Mouse (Mus musculus): ENCODE data around the gene Pank2.
"Not testable (repeated sequence)": the region's sequence is repeated elsewhere in the genome, so short reads cannot be mapped to it uniquely, and the experiment has no call there.

Gene Pank2

DNA sequence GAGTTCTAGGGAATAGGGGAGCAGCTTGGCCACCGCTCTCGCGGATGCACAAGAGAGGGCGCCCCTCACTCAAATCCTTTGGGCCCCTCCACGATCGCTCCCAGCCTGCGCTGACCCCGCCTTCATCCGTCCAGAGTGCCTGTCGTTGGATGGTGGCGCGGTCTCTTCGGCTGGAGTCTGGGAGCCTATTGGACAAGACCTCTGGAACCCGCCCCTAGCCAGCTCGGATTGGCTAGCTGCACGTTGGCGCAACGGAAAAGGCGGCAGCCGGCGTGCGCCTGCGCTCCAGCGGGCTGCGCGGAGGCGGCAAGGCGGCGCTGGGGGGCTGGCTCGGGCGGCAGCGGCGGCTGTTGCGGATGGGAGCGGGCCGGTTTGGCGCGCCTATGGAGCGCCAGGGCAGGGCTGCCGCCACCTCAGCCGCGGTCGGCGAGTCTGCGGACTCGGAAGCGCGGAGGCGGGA lies at the start of gene Pank2:
Gene Pank2, plus strand, starts transcription at position 283 of the 460 bp plus-strand sequence.
- peak; percentile 97 to 98 for DNase-seq (ENCODE audit: low spot score in 2 of 2)

- DNase-seq (ENCODE audit: low spot score in 2 of 2), result no peak
Measured at GRCm38 (mm10) chr2:131213773-131214172, 48.5 kb upstream of the Pank2 start.

DNA sequence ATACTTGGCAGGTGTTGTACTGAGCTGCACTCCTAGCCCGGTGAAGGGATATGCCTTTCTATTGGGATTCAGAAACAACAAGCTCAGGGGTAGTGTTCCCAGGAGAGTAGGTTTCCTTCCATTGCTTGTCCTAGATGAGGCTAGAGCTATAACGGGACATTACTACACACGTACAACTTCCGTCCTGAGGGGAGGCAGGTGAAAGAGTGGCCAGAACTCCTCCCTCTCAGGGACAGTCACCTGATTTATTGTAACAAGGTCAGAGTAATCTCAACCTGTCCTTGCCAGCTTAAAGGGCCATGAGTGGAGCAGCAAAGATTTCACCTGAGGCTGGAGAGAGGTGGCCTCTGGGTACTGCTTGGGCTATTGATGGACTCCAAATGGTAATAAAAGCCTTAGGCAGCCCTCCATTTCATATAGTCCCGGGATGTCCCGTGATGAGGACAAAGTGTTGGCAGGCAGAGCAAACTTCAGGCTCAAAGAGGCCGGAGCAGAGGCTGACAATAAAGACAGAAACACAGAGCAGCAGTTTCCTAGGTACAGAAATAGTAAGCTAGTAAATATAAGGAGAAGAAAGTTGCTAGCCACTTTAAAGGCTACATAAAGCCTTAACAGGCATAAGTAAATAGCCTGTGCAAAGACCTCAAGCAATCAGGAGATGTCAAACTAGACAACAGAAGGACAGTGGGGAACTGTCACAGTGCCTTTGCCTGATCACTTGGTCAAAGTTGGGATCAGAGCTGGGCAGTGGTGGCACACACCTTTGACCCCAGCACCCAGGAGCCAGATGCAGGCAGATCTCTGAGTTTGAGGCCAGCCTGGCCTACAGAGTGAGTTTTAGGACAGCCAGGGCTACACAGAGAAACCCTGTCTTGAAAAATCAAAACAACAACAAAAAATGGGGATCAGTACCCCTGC lies 46.1 kb upstream of the Pank2 start:
- no peak for DNase-seq (ENCODE audit: low spot score in 2 of 2)

GRCm38 (mm10) chr2:131220030-131220429 lies 42.3 kb upstream of the Pank2 start:
- no peak for DNase-seq (ENCODE audit: low spot score in 2 of 2)

GRCm38 (mm10) chr2:131221853-131222515 lies 40.3 kb upstream of the Pank2 start:
- DNase-seq (ENCODE audit: low spot score in 2 of 2), result no peak

DNA sequence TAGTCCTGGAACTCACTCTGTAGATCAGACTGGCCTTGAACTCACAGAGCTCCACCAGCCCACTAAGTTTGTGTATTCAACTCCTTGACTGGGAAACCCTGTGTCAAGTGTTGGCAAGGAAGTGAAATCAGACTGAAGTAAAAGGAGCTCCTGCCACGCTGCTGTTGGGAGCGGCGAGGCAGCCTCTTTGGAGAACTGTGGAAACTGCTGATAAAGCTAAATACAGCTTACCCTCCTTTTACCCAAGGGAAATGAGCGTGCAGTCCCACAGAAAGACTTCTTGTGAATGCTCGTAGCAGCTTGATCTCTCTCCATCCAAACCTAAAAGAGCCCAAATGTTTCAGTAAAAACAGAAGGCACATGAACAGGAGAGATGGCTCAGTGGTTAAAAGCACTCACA lies 39.7 kb upstream of the Pank2 start:
- no peak for DNase-seq (ENCODE audit: low spot score in 2 of 2)

- DNase-seq (ENCODE audit: low spot score in 2 of 2), result no peak
Measured at GRCm38 (mm10) chr2:131223569-131223968, 38.7 kb upstream of the Pank2 start.

- DNase-seq (ENCODE audit: low spot score in 2 of 2), result no peak
Measured at GRCm38 (mm10) chr2:131225178-131225577, 37.1 kb upstream of the Pank2 start.

GRCm38 (mm10) chr2:131226669-131227068 lies 35.6 kb upstream of the Pank2 start:
- not testable (repeated sequence) for DNase-seq (ENCODE audit: low spot score in 2 of 2)

GRCm38 (mm10) chr2:131227243-131227642 lies 35.1 kb upstream of the Pank2 start:
- no peak for DNase-seq (ENCODE audit: low spot score in 2 of 2)

DNA sequence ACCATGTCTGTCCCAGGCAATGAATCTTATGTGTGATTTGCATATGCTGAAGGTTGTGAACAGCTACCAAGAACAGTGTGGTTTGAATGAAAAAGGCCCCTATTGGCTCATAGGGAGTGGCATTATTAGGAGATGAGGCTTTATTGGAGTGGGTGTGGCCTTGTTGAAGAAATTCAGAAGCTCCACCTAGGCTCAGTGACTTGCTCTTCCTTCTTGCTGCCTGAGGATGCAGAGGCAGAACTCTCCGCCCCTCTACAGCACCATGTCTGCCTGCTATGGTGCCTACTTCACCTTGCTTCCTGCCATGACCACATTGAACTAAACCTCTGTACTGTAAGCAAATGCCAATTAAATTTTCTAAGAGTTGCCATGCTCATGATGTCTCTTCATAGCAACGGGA lies 29.7 kb upstream of the Pank2 start:
- no peak for DNase-seq (ENCODE audit: low spot score in 2 of 2)

GRCm38 (mm10) chr2:131233307-131234126 lies 28.8 kb upstream of the Pank2 start, which contains the start of gene Mavs:
Gene Mavs (plus strand): TSS chr2:131234063.
- peak; percentile 91 to 92 for DNase-seq (ENCODE audit: low spot score in 2 of 2)

- no peak for DNase-seq (ENCODE audit: low spot score in 2 of 2)
Measured at GRCm38 (mm10) chr2:131234127-131234650, 28.1 kb upstream of the Pank2 start.

DNA sequence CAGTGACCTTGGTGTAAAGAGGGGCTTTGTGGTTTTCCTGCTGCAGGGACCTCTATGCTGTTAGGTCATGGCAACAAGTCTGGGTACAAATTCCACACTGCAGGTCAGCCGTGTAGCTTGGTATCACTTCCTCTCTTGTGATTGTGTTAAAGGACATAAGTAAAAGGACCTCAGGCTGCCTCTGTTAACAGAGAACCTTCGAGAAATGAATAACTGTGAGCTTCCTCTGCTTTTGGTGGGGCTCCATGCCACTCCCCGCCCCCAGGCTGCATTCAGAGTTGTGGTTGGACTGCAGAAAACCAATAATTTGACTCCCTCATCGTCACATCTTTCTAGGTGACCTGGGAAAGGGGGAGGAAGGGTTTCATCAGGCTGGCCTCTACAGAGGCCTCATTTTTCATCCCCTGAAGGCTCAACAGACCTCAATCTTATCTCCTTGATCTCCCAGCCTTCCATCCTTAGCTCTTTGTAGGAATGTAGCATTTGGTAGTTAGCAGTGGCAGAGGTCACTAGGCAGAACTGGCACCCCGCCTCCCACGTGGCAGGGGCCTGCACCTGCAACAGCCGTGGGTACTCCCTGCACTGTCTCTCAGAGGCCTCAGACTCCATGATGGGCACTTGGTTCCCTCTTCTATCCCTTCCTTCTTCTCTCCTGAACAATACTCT lies 27.2 kb upstream of the Pank2 start:
- DNase-seq (ENCODE audit: low spot score in 2 of 2), result no peak

DNA sequence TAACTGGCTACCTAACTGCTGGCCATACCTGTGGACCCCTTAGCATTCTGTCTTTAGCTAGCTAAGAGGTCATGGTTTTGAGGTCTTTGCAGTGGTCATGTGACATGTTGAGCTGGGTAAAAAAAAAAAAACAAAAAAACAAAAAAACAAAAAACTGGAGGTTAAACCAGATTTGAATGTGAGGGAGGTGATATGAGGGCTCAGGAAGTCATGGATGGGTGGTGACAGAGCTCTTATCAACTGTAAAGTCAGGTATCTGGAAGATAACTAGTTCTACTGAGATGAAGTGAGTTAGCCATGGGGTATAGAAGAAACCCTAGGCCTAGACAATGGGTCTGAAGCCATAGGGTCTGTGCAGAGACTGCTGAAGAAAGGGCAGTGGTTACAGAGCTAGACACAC lies 20.1 kb upstream of the Pank2 start:
- DNase-seq (ENCODE audit: low spot score in 2 of 2), result no peak

DNA sequence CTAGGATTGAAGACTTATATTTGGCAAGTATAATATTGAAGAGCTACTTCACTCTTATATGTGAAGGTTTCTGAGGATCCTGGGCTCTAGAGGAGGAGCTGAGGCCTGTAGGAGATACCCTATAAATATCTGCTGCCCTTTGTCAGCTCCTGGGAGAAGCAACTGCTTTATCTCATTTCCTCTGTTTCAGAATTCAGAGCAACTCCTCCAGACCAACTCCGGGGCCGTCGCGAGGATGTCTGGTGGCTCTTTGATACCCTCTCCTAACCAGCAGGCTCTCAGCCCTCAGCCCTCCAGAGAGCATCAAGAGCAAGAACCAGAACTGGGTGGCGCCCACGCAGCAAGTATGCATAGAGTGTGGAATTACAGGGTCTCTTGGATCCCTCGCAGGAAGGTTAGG lies 19.4 kb upstream of the Pank2 start:
- no peak for DNase-seq (ENCODE audit: low spot score in 2 of 2)

DNA sequence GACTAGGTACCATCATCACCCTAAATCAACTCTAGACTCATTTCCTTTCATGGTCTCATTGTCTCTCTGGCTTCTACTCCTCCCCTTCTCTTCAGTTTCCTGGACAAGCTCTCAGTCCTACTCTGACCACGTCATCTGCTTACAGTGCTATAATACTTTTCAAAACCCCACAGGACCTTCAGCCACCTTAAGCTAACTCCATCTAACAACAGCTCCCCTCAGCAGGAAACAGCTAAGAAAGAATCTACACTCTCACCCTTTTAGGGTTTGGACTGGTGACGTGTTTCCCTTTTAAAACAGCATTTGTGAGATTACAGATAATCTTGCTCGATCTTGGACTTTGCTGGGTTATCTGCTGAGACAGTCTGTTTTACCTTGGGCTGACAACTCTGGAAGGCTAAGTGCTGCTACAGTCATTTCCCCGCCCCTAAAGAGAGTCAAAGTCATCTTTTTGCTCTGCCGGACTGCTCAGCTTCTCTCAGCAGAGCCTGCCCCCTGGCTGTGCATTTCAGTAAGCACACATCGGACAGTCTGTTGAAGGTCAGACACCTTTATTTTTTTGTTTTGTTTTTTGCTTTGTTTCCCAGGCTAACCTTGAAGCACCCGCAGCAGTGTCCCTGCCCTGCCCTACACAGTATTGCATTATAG lies 8.5 kb upstream of the Pank2 start:
- peak in 1 of 2 experiments; percentile 31 for DNase-seq (ENCODE audit: low spot score in 2 of 2)

DNA sequence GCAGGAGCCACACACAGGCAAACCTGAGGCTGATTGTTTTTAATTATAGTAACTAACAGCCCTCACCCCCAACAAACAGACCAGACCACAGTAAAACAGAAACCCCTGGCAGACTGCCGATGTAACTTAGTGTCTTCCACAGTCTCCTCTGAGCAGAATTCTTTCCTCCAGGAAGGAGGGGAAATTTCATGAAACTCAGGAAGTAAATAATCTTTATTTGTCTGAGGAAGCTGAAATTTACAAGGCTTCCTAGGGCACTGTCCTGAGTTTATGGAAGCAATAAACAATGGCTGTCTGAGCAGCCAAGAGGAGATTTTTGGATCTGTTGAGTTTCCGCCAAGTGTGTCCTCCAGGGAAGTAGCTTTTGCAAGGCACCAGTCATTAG lies 8.0 kb upstream of the Pank2 start:
- no peak for DNase-seq (ENCODE audit: low spot score in 2 of 2)

DNA sequence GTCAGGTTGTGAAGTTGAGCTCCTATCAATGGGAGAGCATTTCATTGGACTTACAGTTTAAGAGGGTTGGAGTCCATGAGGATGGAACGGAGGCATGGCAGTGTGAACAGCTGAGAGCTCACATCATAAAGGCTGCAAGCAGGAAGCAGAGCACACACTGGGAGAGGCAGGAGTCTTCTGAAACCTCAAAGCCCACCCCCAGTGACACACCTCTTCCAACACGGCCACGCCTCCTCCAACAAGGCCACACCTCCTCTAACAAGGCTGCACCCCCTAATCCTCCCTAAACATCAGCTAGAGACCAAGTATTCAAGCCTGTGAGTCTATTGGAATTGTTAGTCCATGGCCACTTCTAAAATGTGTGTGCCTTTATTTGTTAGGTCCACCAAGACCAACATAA lies 6.6 kb upstream of the Pank2 start:
- no peak for DNase-seq (ENCODE audit: low spot score in 2 of 2)

DNA sequence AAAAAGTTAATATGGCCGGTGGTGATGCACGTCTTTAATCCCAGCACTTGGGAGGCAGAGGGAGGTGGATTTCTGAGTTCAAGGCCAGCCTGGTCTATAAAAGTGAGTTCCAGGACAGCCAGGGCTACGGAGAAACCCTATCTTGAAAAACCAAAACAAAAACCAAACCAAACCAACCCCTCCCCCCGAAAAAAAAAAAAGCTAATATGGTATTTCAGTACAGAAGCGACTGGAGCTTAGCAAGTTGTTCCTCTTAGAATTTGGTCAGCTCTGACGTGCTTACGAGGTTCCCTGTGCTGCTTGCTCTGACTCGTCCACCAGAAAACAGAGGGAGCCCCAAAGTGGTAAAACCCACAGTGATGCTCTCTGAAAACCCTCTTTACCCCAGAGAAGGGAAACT lies 3.6 kb upstream of the Pank2 start:
- DNase-seq (ENCODE audit: low spot score in 2 of 2), result no peak
